Mouse (Mus musculus) adrenal gland, postnatal 25 days (tissue): ENCODE measurements around the gene St8sia6. TPM values are rescaled to one million over a fixed set of nuclear protein-coding genes. Genes with fewer than 3 reads are reported as not detected.
"Not testable (repeated sequence)": the region's sequence is repeated elsewhere in the genome, so short reads cannot be mapped to it uniquely, and the experiment has no call there.

Source experiments
- DNase-seq: peaks from one replicate; pipeline ENCODE4 v3.0.0; 2021; ENCODE audit warnings: mixed read lengths
- total RNA-seq: library from RNA; stranded (reverse); gene quantifications from 2 replicates; pipeline ENCODE4 v1.2.3, GENCODE M21; 2021

St8sia6 gene
- total RNA-seq, 1 experiment from 2014 or later, result 0.55 TPM

DNA sequence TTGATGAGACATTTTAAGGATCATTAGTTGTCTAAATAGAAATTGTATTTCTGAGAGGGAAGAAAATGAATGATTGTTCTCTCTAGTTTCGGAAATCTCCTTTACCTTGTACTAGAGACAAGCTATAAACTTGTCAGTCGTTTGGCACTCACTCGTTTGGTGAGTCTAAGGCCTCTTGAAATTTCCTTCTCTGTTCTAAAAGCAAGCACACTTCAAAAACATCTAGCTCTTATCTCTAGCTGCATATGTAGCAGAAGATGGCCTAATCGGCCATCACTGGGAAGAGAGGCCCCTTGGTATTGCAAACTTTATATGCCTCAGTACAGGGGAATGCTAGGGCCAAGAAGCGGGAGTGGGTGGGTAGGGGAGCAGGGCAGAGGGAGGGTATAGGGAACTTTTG is 190.2 kb downstream of the St8sia6 start:
- not testable (repeated sequence) for DNase-seq

DNA sequence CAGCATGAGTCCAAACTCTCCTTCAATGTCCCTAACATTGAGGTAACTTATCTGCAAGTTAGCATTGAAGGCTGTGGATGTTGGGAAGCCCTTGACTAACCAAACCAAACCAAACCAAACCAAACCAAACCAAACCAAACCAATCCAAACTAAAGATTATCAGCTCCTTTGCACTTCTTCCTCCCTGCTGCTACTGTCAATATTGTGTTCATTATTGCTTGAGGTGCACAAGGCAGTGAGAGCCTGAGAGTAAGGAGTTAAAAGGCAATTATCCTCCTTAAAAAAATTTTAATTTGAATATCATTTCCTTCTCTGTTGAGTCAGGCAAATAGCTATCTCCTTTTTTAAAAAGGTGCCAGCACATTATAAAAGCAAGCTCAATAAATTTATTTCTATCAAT is 190.8 kb downstream of the St8sia6 start:
- DNase-seq, result no peak

Other genes starting within 250 kb of the St8sia6 start
- gene Trdmt1, start 249.4 kb downstream of the St8sia6 start, total RNA-seq, result 4.9 and 7.7 TPM in 2 replicates
- 122 and 146 TPM in 2 replicates for gene Vim, start 220.1 kb downstream of the St8sia6 start, total RNA-seq